Mouse (Mus musculus) mesoderm, embryonic 11.5 days (tissue): Measurements from ENCODE around the gene Mettl14.
A peak's percentile ranks its signal among the peaks of the same experiment; 100 is the strongest.
"Not testable (repeated sequence)": the region's sequence is repeated elsewhere in the genome, so short reads cannot be mapped to it uniquely, and the experiment has no call there.

Source experiments
- DNase-seq: peaks from one replicate; pipeline ENCODE4 v3.0.0-alpha.2; 2012; ENCODE audit warnings: low read depth, low spot score

The Mettl14 gene

GRCm38 (mm10) chr3:123385486-123386156 is at the start of gene Mettl14:
Mettl14 (minus strand) TSS chr3:123386108.
- peak; percentile 98 for DNase-seq

- DNase-seq, result no peak
Observed at GRCm38 (mm10) chr3:123433362-123433761, 47.5 kb upstream of the Mettl14 start.

- no peak for DNase-seq
Observed at GRCm38 (mm10) chr3:123431951-123432674, 46.2 kb upstream of the Mettl14 start.

DNA sequence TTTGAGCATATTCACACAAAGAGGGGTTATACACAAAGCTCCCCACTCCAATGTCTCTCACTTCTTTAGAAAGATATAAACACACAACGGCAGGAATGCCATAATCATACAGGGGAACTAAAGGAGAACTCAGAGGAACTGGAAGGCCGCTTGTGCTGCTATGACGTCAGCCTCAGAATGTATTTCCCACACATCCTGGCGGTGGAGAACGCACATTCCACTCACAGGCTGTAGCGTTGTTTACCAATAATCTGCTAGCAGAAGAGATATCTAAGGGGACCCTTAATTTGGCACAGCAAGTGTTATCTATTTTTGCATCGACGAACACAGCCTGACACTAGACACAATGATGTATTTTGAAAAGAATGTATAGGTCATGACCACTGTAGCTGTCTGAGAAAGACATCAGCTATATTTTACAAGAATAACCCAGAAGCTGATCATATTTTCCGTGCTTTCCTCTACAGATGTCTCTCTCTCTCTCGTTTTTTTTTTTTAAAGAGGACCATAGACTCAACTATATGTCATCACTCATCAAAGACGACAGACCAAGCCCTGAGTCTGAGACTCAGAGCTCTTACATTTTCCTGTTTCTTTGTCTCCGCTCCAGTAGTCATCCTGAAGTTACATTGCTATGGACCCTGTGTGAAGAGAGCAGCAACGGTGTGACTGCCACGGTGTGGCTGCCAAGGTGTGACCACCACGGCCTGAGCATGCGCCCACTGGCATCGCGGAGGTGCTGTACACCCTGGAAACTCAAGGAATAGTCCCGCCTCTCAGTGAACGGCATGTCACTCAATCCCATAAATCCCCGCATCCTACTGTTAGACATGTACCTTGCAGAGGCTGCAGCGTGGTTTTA is 43.9 kb upstream of the Mettl14 start:
- no peak for DNase-seq

- DNase-seq, result peak; percentile 21
Observed at GRCm38 (mm10) chr3:123428005-123428404, 42.1 kb upstream of the Mettl14 start.

GRCm38 (mm10) chr3:123425647-123426046 is 39.7 kb upstream of the Mettl14 start:
- DNase-seq, result no peak

DNA sequence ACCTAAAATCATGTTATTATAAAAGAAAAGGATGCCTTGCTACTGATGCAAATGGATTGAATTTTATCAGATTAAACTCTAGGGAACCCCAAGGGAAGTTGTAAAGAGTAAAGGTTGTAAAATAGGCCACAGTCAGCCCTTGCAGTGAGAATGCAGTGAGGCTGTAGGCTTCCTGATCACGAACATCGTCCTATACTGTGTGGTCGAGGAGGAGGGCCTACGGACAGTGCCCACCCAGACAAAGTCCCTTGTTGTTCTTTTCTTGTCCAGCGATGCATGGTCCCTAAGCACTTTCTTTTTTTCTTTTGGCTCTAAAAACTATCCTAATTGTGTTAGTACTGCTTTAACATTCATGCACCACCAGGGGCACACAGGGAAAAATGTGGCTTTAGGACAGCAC is 27.3 kb upstream of the Mettl14 start:
- DNase-seq, result no peak

- no peak for DNase-seq
Observed at GRCm38 (mm10) chr3:123411821-123412578, 26.1 kb upstream of the Mettl14 start.

DNA sequence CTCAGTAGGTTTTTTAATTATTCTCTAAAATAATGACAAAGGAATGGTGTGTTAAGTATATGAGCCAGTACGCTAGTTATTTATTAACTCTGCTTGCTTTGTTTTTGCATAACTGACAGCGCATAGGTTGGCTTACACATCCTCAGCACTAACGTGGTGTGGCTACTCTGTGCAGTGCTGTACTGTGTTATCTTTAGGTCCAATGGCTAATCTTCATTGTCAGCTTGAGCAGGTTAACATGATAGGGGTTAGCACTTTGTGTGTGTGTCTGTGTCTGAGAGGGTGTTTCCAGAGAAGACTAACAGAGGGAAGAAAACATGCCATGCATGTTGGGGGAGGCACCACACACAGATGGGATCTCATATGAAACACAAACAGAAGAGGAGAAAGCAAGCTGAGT is 19.0 kb upstream of the Mettl14 start:
- no peak for DNase-seq

DNA sequence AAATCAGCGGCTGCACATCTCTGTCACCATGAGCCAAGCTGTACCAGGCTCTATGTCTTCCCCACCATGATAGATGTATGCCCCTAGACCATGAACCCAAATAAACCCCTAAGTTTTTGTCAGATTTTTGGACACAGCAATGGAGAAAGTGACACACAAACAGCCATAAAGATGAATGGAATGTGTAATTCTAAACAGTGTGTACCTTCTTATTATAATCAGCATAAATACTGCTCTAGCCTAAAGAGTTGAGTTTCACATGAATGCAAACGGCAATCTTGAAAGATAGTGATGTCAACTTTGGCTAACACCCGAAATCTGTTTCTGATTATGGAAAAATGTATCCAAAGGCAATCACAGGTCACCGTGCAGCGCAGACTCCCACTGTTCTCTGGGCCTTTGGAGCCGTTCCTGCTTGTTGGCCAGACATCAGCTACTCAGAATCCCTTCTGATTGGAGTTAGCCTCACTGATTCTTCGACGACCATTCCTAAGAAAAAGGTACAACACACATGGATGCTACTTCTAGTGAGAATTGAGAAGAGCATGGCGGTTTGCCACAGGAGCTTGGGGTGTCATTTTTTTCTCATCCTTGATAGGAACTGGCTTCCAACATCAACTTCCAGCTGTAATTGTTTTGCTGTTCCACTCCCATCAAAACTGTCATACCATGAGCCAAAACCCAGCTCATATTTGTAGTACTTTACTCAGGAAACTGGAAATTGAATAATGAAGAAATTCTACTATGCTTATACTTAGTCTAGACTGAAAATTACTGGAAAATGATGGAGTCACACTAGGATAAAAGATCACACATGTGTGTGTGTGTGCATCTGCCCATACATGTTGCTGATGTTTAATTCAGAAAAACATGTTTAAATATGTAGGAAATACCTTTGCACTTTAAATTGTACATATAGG is 11.9 kb upstream of the Mettl14 start:
- no peak for DNase-seq

GRCm38 (mm10) chr3:123395611-123396010 is 9.7 kb upstream of the Mettl14 start:
- DNase-seq, result no peak

- no peak for DNase-seq
Observed at GRCm38 (mm10) chr3:123391180-123391579, 5.3 kb upstream of the Mettl14 start.

DNA sequence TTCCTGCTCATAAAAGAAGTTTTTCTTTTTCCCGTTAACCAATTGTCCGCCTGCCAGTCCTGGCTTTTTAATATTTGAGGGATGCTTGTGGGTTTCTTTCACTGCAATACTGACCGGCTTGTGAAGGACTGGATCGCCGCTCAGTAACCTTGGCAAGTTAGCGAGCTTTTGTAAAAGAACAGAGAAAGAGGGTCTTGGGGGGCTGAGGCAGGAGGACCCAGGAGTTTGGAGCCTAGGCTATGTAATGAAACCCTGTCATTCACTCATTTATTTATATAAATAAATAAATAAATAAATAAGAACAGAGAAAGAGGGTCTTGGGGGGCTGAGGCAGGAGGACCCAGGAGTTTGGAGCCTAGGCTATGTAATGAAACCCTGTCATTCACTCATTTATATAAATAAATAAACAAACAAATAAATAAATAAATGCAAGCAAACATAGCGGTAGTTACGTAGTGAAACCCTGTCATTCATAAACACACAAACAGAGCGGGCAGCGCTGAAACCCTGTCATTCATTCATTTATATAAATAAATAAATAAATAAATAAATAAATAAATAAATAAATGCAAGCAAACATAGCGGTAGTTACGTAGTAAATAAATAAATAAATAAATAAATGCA is 361 bp upstream of the Mettl14 start:
- DNase-seq, result not testable (repeated sequence)

DNA sequence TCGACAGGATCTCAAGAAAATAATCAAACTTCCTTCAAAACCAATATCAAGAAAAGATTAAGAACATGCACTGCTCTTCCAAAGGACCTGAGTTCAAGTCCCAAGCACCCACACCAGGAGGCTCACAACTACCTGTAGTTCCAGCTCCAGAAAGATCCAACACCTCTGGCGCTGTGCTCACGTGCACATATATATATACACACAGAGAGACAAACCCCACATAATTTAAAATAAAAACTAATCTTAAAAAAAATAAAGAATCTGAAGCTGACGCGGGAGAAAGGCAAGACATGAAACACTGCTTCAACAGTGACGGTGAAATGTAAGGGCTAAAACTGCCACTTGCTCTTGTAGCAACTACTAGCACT is 806 bp downstream of the Mettl14 start:
- DNase-seq, result no peak

DNA sequence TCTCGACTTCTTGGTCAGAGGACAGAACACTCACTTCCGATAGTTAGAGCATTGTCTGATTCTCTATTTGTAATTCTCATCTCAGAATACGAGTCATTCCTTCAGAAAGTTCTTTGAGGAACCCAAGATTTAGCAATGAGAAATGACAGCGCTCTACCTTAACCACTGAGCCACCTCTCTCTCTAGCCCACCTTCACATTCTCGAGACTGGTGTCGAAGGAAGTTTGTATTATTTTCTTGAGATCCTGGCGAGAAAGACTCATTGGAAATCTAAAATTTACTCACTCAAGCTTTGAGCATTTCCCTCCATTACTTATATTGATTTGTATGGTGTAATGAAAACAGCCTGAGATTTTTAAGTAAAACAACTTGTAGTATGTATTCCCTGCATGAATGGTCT is 1.5 kb downstream of the Mettl14 start:
- DNase-seq, result no peak

DNA sequence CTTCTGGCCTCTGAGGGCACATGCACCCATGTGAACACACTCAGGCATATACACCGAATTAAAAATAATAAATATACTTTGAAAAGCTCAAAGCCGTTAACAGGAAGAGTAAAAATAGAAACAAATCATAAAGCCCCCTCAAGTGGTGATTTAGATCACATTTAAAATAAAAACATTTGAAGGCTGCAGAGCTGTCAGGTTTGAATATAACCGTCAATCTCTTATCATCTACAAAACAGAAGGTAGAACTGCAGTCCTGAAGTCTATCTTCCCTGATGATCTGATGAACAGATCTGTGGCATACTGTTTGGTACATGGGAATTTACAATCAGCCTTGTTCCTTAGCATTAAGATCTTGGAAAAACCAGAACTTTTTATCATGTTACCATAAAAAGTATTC is 9.3 kb downstream of the Mettl14 start:
- no peak for DNase-seq

DNA sequence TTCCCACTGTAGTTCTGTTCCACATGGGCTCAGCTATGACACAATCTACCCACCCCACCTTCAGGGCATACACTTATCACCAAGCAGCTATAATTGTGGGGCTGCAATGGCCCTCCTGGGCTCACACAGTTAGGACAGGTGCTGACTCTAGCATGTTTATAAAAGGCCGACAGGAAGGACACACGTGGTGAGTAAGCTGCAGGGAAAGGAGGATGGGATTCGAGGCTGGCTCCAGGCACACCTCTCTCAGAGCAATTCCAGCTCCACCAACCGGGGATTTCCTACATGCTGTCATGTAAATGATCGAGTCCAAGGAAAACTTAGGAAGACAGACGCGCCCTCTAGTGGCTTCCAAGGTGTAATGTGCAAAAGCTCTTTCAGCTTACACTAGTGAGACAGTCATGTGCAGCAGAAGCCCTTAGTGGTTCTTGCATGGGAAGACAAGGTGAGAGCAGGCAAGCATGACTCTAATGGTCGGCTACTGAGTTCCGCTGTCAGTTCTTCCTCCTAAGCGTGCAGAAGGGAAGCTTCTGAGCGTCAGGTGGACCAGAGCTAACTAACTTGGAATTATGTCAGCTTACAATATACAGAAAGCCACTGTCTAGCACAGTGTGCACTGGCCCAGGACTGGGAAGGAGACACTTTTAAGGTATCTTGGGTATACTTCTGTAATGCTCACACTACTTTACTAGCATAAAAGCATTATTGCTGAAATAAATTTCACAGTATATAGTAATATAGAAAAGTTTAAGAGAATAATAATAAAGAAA is 14.0 kb downstream of the Mettl14 start:
- DNase-seq, result peak; percentile 78

DNA sequence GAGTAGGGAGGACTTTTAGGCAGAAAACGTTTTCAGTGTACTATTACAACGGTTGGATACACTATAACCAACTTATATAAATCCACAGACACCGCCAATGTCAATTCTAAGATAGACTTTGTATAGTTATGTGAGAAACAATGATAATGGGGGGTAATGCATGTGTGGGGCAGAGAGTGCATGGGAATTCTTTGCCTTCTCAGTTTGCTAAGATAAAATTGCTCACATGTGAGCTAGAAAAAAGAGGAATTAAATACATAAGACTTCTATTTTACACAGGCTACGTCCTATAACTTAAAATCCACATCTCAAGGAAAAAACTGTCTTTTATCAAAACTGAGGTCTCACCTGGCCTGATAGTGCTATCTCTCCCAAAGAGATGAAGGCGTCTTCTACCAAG is 15.0 kb downstream of the Mettl14 start:
- no peak for DNase-seq

DNA sequence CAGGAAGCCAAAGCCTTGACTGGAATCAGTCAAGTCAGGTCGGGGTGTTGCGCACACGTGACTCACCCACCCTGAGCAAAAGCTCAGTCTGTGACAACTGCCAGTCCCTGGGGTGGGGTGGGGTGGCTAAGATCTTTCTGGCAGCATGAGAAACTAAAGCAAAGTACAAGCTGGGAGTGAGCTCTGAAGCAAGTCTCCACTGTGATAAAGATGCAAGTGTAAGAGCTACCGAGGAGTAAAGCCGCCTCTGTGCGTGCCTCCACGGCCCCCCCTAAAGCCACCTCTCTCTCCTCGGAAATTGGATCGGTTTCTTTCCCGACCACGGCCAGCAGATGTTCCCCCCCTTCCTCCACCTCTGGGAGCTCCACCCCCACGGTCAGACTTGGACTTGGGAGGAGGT is 16.7 kb downstream of the Mettl14 start:
- no peak for DNase-seq
